Mouse (Mus musculus): ENCODE data around the gene Tmem131l.
A peak's percentile ranks its signal among the peaks of the same experiment; 100 is the strongest.

Gene Tmem131l

GRCm38 (mm10) chr3:84039646-84040475, at the start of gene Tmem131l:
TSS of gene Tmem131l (minus strand) at chr3:84040175.
- DNase-seq (ENCODE audit: inconsistent age in 2 of 2, low spot score in 1 of 2) = peak; percentile 85 to 91

GRCm38 (mm10) chr3:84086921-84087320, 46.9 kb upstream of the Tmem131l start:
- DNase-seq (ENCODE audit: inconsistent age in 2 of 2, low spot score in 1 of 2) = no peak

DNA sequence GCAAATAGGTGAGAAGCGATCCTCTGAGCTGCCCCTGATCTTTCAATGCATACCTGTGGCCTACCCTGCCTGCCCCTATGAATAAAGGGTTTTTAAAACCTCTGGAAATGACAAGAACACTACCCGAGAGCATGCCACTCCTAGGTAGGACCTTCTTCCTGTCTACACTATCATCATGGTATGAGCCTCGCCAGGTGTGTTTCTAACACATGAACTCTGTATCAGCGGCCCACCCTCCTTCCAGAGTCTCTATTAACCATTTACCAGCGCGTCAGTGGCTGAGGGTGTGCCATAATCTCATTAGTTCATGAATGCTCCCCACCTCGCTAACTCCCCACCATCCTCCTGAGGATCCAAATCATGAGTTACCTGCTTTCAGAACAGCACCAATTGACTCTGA, 46.4 kb upstream of the Tmem131l start:
- no peak for DNase-seq (ENCODE audit: inconsistent age in 2 of 2, low spot score in 1 of 2)

DNA sequence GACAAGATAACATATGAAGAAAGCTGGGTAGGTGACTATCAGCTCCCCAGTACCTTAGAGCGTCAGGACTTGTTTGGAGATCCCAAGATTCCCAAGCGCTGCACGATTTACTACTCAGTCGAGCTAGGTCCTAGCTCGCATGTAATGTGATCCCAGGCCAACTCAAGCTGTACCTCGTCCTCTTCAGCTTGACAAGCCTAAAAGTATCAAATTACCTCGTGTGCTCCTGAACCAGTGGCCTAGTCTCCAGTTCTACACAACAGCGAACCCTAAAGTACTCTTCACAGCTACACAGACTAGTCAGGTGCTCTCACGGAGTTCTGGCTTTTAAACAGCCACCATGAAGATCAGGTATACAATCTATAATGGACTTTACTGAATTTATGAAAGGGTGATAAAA, 45.5 kb upstream of the Tmem131l start:
- DNase-seq (ENCODE audit: inconsistent age in 2 of 2, low spot score in 1 of 2) = no peak

- no peak for DNase-seq (ENCODE audit: inconsistent age in 2 of 2, low spot score in 1 of 2)
These were observed 41.3 kb upstream of the Tmem131l start for GRCm38 (mm10) chr3:84081208-84081722.

- no peak for DNase-seq (ENCODE audit: inconsistent age in 2 of 2, low spot score in 1 of 2)
These were observed 40.1 kb upstream of the Tmem131l start for GRCm38 (mm10) chr3:84080074-84080473.

GRCm38 (mm10) chr3:84077505-84077904, 37.5 kb upstream of the Tmem131l start:
- DNase-seq (ENCODE audit: inconsistent age in 2 of 2, low spot score in 1 of 2) = no peak

GRCm38 (mm10) chr3:84076543-84077332, 36.8 kb upstream of the Tmem131l start:
- no peak for DNase-seq (ENCODE audit: inconsistent age in 2 of 2, low spot score in 1 of 2)

DNA sequence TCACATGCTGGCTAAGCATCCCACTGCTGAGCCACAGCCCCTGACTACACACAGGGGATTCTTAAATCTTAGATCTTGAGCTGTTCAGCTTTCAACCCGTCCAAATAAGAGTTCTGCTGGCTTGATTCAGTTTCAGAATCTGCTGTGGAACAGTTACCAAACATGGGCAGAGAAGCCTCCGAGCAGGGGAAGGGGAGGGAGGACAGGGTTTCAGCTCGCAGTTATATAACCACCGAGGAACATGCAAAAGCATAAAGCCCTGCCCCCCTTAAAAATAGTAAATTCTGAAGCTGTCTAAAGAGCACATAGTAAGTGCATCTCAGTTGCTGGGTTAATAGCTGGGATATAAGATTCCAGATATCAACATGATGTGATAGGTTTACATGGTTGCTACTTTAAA, 35.5 kb upstream of the Tmem131l start:
- no peak for DNase-seq (ENCODE audit: inconsistent age in 2 of 2, low spot score in 1 of 2)

DNA sequence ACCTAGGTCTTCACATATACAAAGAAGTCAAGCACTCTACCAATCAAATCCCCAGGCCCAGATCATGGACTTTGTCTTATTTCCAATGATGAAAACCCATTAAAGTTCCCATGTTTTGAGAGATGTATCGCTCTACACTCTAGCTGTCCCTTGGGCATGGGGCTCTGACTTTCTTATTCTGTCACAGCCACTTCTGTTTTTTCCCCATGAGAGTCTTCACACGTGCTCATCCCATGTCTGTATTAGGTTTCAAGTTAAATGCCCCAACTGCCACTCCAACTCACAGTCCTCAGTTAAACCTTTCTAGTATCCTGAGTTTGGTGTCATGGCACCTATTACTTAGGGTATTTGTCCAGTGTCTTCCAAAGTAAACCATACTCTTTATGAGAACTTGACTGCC, 34.8 kb upstream of the Tmem131l start:
- DNase-seq (ENCODE audit: inconsistent age in 2 of 2, low spot score in 1 of 2) = no peak

DNA sequence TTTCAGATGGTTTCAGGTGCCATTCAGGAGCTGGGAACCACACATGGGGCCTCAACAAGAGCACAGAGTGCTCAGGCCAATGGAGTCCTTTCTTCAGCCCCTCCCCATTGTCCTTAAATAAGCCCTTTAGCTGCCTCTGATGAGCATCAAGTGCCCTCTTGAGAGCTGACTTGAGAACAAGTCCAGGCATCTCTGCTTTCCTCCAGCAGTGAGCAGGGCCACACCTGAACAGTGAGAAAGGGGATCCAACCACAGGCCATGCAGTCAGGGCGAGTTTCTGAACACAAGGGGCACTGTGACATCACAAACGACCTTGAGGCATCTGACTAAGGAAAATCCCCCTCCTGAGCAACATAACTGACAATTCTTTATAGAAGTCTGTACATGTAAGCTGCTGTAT, 31.7 kb upstream of the Tmem131l start:
- no peak for DNase-seq (ENCODE audit: inconsistent age in 2 of 2, low spot score in 1 of 2)

GRCm38 (mm10) chr3:84070811-84071210, 30.8 kb upstream of the Tmem131l start:
- DNase-seq (ENCODE audit: inconsistent age in 2 of 2, low spot score in 1 of 2) = no peak

GRCm38 (mm10) chr3:84068831-84069709, 29.1 kb upstream of the Tmem131l start:
- no peak for DNase-seq (ENCODE audit: inconsistent age in 2 of 2, low spot score in 1 of 2)

- DNase-seq (ENCODE audit: inconsistent age in 2 of 2, low spot score in 1 of 2) = no peak
These were observed 25.9 kb upstream of the Tmem131l start for GRCm38 (mm10) chr3:84065825-84066224.

GRCm38 (mm10) chr3:84063369-84063914, 23.5 kb upstream of the Tmem131l start:
- no peak for DNase-seq (ENCODE audit: inconsistent age in 2 of 2, low spot score in 1 of 2)

GRCm38 (mm10) chr3:84061523-84062453, 21.8 kb upstream of the Tmem131l start:
- DNase-seq (ENCODE audit: inconsistent age in 2 of 2, low spot score in 1 of 2) = peak; percentile 77 to 84

GRCm38 (mm10) chr3:84060946-84061345, 21.0 kb upstream of the Tmem131l start:
- no peak for DNase-seq (ENCODE audit: inconsistent age in 2 of 2, low spot score in 1 of 2)

GRCm38 (mm10) chr3:84060128-84060527, 20.2 kb upstream of the Tmem131l start:
- DNase-seq (ENCODE audit: inconsistent age in 2 of 2, low spot score in 1 of 2) = no peak

DNA sequence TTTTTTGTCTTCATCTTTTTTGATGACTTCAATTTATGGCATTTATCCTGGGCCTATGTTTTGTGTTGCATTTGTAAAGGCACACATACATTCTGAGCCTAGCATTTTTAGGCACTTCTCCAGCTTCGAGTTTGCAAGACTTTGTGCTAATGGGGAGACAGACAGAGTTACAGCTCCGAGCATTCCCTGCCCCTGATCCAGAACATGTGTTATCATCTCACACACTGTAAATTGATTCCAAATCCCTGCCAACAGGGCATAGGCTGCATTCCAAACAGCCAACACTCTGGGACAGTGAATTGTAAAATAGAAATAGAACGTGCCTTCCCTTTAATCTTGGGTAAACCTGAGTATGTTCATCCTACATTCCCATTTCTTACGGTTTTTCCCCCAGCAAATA, 19.7 kb upstream of the Tmem131l start:
- no peak for DNase-seq (ENCODE audit: inconsistent age in 2 of 2, low spot score in 1 of 2)

DNA sequence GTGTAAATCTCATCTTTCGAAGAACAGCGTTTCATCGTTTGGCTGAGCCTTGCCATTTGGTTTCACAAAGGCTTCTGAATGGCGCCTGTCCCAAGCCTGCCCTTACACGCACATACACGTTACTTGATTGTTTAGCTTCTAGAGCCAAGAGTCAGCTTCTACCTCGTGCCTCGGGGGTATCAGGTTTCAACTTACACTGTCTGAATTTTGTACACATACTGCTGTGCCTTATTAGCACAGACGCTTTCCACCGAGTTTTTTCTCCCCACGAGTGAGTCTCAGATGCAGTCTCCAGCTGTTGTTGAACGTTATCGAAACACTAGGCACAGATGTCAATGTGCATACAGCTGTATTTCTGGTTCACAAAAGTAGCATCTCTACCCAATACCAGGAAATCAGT, 19.3 kb upstream of the Tmem131l start:
- DNase-seq (ENCODE audit: inconsistent age in 2 of 2, low spot score in 1 of 2) = no peak

All from adrenal gland, adult (tissue).